Mouse (Mus musculus) mesoderm, embryonic 11.5 days (tissue): Measurements from ENCODE around the gene Tubd1.
"Not testable (repeated sequence)": the region's sequence is repeated elsewhere in the genome, so short reads cannot be mapped to it uniquely, and the experiment has no call there.

Experiments used
- DNase-seq: peaks from one replicate; pipeline ENCODE4 v3.0.0-alpha.2; 2012; ENCODE audit warnings: low read depth, low spot score

The Tubd1 gene

DNA sequence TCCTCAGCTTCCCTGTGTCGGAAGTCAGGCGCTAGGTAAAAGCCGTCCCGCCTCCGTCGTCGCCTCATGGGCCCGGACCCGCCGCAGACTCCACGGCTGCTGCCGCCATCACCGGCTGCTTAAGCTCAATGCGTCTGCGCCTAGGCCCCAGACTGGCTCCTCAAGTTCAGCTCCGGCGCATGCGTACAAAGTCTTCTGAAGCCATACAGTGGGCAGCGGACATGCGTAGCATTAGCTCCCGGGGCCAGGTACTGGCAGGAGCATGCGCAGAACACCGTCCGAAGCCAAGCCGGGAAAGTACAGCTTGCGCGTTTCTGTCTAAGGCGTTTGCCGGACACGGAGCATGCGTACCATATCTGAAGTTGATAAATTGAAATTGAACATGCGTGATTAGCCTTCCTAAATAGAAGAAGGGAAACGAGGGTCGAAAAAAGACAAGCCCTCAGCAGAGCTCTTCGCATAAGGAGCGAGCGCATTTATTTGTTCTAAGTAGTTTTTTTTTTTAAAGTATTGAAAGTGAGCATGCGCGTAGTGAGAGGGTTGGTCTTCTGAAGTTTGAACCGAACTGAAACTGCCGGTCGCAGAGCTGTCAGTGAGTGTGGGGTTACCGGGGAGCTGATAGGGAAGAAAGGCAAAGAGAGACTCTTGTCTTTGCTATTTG lies at the start of gene Tubd1, which contains the start of gene Rps6kb1:
Gene Tubd1, plus strand, starts transcription at position 353 of the 661 bp plus-strand sequence.
Gene Rps6kb1, minus strand, starts transcription at position 167 of the 661 bp plus-strand sequence.
- peak; percentile 100 for DNase-seq

DNA sequence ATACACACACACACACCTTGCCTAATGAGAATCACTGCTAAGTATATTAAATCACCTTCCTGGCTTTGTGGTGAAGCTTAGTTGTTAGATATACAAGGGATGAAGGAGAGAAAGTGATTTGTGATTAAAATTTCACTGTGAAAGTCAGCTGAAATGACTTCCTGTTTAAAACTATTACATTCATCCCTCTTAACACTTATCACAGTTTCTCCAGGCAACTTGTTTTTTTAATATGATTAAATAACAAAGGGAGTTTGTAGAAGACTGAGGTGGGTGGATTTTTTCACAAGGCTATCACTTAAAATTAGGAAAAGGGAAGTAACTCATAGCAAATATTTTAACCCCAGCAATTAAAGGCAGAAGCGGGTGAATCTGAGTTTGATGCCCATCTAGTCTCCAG lies 47.4 kb upstream of the Tubd1 start:
- no peak for DNase-seq

DNA sequence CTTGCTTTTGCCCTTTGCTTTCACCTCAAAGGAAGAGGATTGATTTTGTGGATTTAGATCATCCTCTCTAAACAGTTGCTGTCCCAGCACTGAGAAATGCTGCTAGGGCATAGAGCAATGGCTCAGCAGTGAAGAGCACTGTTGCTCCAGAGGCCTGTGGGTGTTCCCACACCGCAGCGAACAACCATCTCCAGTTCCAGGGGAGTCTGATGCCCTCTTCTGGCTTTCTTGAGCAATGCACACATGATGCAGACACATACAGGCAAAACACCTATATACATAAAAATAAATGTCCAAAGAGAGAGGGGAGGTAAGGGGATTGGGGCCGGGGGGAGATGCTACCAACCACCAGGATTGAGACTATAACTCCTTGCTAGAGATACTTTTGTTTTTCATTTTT lies 46.9 kb upstream of the Tubd1 start:
- no peak for DNase-seq

DNA sequence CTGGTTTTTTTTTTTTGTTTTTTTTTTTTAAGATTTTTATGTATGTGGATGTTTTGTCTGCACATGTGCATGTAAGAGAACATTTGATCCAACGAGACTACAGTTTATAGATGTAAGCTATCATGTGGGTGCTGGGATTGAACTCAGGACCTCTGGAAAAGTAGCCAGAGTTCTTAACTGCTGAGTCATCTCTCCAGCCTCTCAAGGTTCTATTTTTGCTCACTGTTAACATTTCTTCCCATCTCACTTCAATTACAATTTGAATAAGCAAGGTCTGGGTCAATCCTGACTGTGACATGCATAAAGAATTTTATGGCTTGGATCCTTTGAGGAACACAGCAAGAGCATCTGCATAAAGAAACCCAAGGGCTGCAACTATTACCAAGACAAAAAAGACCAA lies 44.0 kb upstream of the Tubd1 start:
- peak; percentile 20 for DNase-seq

DNA sequence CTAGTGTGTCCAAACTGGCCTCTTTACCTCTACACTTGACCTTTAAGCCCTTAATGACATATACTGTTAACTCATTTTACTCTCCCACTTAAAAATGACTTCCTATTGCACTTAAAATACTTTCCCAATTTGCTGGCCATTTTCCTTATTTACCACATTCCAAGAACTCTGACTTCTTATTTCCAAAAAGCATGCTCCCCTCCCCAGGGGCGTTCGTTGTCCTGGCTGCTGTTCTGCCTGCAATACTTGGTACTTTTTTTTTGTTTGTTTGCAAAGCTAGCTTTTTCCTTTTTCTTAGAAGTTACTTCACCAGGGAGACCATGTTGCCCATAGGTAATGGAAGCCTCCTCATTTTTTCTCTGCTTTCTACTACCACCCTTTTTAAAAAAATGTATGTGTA lies 41.7 kb upstream of the Tubd1 start:
- DNase-seq, result no peak

DNA sequence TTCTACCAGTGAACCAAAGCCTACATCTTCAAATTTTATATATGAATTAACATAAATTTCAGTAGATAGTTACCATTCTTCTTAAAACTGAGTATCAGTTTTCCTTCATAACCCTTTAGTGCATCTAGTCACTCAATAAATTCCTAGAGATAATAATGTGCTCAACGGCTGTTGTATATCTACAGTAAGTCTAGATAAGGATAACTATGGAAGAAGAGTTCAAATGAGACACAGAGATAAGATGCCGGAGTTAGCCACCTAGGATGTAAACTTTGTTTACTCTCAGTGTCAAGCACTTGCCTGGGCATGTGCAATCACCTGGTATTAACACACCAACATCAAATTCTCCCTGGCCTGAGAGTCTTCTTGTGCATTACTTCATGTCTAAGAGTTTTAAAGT lies 37.5 kb upstream of the Tubd1 start:
- DNase-seq, result no peak

DNA sequence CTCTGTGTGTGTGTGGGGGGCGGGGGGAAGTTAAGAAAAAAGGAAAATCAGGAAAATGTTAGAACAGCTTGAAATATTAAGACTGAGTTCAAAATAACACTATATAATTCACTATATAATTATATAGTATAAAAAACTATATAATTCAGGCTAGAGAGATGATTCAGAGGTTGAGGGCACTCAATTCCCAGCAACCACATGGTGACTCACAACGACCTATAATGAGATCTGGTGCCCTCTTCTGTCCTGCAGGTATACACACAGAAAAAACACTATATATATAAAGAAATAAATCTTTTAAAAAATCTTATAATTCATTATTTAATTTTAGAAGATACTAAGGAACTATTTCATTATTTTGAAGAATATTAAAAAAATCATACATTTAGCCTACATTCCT lies 36.8 kb upstream of the Tubd1 start:
- DNase-seq, result no peak

DNA sequence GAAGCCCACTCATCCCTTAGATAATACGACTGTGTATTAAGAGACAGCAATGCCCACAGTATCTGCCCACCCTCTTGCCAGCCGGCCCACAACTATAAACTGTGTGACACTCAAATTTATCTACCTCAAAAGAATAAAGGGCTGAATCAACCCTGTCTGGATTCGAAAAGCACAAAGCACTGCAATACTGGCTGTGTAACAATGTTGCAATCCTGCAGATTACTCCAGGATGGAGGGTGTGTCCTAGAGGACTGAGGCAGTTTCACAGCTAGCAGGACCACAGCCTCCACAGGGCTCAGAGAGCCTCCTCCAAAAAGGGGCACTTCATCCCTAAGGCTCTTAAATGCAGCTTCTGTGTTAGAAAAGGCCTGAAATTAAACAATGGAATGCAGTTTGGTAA lies 28.2 kb upstream of the Tubd1 start:
- no peak for DNase-seq

DNA sequence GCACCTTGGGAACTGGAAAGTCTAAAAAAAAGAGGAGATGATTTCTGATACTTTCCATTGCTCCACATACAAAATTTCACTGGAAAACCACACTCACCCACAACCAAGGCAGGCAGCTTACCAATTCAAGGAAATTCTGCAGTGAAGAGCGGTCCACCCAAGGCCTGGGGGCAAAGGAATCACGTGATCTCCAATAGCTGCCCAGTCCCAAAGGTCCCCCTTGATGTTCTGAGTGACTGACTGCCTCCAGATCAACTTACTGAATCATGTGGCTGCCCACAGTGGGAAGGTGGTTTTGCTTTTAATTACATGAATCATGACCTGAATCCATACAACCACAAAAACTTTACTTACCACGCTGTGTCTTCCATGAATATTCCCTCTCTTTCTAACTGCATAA lies 27.6 kb upstream of the Tubd1 start:
- DNase-seq, result no peak

DNA sequence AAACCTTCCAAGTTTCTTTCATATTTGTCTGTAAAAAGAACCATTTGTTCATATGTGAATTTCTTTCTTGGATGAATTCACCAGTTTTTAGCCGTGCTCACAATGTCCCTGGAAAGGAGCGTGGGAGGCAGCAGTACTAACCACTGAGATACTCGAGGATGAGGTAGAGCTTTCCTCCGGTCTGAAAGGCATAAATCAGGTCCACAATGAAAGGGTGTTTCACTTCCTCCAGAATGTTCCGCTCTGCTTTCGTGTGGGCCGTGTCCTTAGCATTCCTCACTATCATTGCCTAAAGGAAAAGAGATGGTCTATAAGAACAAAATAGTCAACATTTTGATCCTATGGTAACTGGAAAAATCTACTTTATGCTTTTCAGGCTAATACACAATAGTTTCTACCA lies 25.0 kb upstream of the Tubd1 start:
- DNase-seq, result no peak

DNA sequence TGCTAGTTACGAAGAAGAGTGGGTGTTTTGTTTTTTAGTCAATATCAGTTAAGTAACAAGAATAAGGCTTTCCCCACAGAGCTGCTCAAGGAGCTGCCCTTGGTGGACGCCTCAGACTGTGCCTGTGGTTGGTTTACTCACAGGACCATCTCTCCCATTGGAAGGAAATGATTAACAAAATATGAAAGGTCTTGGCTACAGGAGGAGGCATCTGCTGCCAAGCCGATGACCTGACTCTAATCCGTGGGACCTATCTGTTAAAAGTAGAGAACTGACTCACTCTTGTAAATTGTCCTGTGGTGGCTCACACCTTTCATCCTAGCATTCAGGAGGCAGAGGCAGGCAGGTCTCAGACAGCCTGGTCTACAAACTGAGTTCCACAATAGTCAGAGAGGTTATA lies 17.3 kb upstream of the Tubd1 start:
- DNase-seq, result no peak

DNA sequence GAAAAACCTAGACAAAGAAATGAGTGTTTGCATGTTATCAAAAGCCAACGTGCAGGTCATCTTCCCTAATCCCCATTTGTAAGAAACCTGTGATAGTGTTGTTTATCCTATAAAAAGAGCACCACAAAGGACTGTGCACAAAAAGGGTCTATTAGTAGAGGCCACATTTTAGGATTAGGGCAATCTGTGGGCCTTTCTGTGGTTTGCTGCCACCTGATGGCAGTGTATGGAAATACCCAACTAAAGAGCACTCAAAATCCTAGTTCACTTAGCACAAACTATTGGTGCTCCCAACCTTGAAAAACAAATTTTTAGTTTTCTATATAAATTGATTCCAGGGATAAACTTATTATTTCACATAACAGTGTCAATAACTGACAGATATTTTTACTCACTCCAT lies 12.0 kb upstream of the Tubd1 start:
- peak; percentile 11 for DNase-seq

DNA sequence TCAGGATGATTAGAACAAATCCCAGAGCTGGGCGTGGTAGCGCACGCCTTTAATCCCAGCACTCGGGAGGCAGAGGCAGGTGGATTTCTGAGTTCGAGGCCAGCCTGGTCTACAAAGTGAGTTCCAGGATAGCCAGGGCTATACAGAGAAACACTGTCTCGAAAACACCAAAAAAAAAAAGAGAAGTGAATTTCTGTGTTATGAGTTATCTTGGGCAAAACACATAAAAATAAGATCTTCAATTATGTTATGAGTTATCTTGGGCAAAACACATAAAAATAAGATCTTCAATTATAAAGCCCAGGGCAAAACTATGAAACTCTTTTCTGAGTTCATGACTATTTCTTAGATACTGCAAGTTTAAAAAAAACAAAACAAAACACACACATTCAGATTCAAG lies 11.5 kb upstream of the Tubd1 start:
- not testable (repeated sequence) for DNase-seq

DNA sequence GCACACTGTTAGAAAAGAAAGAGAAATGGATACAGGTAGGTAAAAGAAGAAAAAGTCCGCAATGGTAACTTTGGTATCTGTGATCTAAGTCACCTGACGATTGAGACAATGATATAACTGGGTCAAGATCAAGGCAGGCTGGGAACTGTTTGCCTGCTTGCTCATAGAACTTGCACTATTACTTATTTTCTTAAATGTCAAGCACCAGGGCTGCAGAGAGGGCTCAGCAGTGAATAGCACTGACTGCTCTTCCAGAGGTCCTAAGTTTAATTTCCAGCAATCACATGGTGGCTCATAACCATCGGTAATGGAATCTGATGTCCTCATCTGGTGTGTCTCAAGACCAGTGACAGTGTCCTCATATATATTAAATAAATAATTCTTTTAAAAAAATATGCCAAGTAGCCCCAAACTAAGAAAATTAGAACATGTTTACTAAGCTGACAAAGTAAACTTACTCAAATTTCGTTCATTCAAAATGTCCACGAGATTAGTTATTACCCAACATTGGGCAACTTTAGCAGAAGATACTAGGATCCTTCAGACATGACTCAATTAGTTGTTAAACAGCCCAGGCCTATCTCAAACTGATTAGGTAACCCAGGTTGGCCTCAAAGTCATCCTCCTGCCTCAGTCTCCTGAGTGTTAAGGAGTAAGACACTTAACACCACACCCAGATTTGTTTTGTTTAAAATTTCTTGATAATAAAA lies 10.4 kb upstream of the Tubd1 start:
- DNase-seq, result no peak

DNA sequence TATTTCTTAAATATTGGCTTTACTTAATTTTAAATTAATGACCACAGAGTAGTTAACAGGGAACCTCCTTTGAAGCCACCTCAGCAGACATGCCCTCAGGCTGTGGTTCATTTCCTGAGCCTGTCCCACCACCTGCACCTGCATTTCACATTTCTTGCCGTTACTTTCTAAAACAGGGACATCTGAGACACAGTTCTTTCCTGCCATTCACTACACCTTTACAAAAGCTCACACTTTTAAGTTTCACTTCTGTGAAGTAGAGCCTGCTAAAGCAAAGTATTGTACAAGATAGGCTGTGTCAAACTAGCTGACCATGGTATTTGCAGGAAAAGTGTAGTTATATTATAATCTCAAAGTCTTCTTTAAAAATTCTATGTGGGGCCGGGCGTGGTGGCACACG lies 6.0 kb upstream of the Tubd1 start:
- DNase-seq, result no peak

DNA sequence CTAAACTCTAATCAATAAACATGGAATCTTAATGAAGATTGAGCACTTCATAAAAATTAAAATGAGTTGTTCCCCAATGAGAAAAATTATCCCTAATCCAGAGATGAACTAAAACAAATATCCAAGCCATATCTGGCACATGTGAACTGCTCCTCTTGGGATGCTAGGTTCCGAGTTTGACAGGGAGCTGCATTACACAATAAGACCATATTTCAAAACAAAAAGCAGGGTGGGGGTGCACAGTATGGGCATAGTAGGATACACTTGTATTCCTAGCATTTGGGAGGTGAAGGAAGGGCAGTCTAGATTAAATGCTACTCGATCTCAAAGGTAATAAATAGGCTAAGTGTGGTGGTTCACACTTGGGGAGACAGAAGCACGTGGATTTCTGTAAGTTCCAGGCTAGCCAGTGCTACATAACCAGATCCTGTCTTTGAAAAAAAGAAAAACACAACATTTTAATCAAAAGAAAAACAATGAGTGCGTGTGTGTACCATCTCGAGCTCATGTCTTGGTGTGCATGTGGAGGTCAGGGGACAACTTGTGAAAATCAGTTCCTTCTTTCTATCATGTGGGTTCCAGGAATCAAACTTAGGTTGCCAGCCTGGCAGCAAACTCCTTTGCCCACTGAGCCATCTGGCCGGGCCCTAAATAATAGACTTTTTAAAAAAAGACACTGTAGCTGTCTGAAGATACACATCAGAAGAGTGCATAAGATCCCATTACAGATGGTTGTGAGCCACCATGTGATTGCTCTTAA lies 4.9 kb upstream of the Tubd1 start:
- DNase-seq, result no peak

DNA sequence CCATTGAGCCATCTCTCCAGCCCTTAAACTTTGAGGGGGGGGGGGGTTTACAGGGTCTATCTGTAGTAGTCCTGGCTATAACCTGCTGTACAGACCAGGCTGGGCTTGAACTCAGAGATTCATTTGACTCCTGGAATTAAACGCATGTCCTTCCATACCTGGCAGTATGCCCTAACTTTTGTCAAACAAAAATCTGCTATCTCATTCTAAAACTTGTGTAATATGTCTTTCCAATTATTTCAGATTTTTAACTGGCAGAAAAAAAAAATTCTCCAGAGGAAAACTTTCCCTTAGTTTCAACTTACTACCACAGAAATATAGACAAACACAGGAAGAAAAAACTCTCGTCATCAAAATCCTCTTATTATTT lies 4.3 kb upstream of the Tubd1 start:
- no peak for DNase-seq

DNA sequence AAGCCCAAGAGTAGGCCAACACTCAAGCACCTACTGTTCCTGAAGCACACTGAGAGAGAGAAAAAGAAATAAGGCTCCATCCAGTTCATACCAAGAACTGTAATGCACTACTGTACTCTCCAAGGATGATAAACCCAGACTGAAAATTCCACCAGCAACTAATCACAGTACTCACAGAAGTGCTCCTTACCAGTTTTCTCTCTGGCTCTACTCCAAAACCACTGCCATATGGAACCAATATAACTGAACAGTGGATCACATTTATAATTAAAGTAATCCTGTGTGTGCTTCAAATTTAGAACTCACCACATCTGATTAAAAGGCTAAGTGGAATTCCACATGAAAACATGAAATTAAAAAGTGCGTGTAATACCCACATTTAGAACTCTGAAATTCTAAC lies 1.9 kb upstream of the Tubd1 start:
- no peak for DNase-seq

DNA sequence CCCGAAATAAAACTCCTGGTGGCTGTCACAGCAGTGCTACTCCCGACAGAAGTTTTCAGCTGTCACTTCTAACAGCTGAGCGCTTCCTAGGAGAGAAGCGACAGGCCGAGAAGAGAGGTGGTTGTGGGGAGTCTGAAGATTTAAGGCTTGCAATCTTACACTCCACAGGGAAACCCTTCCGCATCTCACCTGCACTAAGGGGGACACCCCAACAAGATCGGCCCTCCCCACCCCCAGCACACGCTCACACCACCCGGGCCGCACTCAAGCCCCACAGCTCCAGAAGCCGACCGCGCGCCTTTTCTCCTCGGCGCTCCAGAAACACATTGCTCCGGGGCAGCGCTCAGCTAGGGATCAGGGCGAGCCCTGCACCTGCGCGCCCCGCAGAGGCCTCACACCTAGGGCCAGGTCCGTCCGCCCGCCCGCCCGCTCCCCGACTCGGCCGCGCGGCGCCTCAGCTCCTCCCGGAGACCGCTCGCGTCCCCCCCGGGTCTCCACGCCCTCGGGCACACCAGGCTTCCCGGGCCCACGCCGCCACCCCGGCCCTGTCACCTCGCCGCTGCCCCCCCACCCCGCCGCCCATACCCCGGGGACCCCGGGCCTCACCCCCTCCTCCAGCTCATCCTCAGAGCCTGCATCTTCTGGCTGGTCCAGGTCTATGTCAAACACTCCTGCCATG lies 692 bp upstream of the Tubd1 start:
- DNase-seq, result peak; percentile 13

DNA sequence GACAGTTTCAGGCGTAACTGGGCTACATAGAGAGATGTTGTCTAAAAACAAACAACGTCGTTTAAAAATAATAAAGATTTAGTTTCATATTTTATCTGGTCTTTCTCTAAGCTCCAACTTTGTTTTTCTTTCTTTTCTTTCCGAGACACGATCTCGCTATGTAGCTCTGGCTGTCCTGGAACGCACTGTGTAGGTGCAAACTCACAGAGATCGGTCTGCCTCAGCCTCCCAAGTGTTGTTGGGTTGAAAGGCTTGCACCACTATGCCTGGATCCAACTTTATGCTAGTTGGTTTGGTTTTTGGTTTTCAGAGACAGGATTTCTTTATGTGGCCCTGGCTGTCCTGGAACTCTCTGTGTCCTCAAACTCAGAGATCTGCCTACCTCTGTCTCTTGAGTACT lies 765 bp downstream of the Tubd1 start:
- no peak for DNase-seq

DNA sequence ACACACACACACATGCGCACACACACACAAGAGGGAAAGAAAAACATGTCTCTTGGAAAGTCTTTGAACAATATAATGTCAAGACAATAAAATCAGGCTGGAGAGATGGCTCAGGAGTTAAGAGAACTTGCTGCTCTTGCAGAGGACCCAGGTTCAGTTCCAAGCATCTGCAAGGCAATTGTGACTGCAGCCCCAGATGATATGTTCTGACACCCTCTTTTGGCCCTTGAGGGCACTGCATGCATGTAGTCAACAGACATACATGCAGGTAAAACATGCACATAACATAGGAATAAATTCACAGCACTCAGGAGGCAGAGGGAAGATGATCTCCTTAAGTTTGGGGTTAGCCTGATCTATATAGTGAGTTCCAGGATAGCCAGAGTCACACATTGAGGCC lies 2.6 kb downstream of the Tubd1 start:
- no peak for DNase-seq

DNA sequence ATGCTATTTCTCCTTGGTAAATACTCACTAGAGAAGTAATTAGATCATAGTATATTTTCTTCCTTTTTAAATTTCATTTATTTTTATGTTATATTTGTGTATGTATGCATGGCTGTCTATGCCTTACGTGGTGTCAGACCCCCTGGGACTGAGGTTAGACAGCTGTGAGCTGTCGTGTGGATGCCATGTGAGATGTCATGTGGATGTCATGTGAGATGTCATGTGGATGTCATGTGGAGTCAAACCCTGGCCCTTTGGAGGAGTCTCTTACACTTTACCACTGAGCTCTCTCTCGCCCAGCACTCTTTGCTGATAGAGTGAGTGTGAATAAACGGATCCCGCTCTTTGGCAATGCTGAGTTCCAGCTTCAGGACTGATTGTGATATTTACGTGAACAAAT lies 8.7 kb downstream of the Tubd1 start:
- DNase-seq, result no peak
